Mouse (Mus musculus) left cerebral cortex, postnatal 4 days (tissue): ENCODE measurements at regions not wholly inside any gene's neighbourhood (a gene's known extent, or its start where the extent isn't known, plus 50 kb on each side); places are given as distances from the start of the nearest gene placed in this dataset.

Experiments used
- DNase-seq: peaks from one replicate; pipeline ENCODE4 v3.0.0-alpha.2; 2022
- intact Hi-C: fragments of 180-260 bp; cut with DNase I; formaldehyde crosslinking; loops from one replicate; pipeline ENCODE4 v1.15.1; 2025

- intact Hi-C loops, result no loop called here
- DNase-seq, result peak; percentile 55
Observed at GRCm38 (mm10) chr6:139391307-139391706, 110.5 kb downstream of the Rergl start.

GRCm38 (mm10) chr6:139350939-139351338 lies 150.8 kb downstream of the Rergl start:
- no peak for DNase-seq
- intact Hi-C loops, result no loop called here

- DNase-seq, result no peak
- intact Hi-C loops, result no loop called here
Observed at GRCm38 (mm10) chr6:139325226-139325625, 176.6 kb downstream of the Rergl start.

GRCm38 (mm10) chr6:139307651-139308050 lies 194.1 kb downstream of the Rergl start:
- intact Hi-C loops, result no loop called here
- DNase-seq, result peak; percentile 6

- intact Hi-C loops, result no loop called here
- DNase-seq, result no peak
Observed at GRCm38 (mm10) chr6:139304306-139304705, 197.5 kb downstream of the Rergl start.

GRCm38 (mm10) chr6:139295701-139296100 lies 206.1 kb downstream of the Rergl start:
- intact Hi-C loops, result no loop called here
- no peak for DNase-seq

- DNase-seq, result no peak
- intact Hi-C loops, result no loop called here
Observed at GRCm38 (mm10) chr6:139279093-139279492, 222.7 kb downstream of the Rergl start.

GRCm38 (mm10) chr6:139275512-139275911 lies 226.3 kb downstream of the Rergl start:
- intact Hi-C loops, result no loop called here
- no peak for DNase-seq

GRCm38 (mm10) chr6:139253704-139254103 lies 248.1 kb downstream of the Rergl start:
- intact Hi-C loops, result loop anchor here (5.0 kb wide), 1 partner anchor 826 kb away; no protein-coding TSS in a partner anchor
- no peak for DNase-seq

- DNase-seq, result peak; percentile 69
- intact Hi-C loops, result no loop called here
Observed at GRCm38 (mm10) chr6:139248920-139249547, 252.7 kb downstream of the Rergl start.

GRCm38 (mm10) chr6:139226127-139226526 lies 275.6 kb downstream of the Rergl start:
- intact Hi-C loops, result no loop called here
- no peak for DNase-seq

- no peak for DNase-seq
- intact Hi-C loops, result no loop called here
Observed at GRCm38 (mm10) chr6:139214488-139214887, 287.3 kb downstream of the Rergl start.

GRCm38 (mm10) chr6:139210256-139210655 lies 291.5 kb downstream of the Rergl start:
- intact Hi-C loops, result no loop called here
- DNase-seq, result no peak

- intact Hi-C loops, result loop anchor here (5.0 kb wide), 1 partner anchor 34 kb away; no protein-coding TSS in a partner anchor
- DNase-seq, result no peak
Observed at GRCm38 (mm10) chr6:139198601-139199000, 303.2 kb downstream of the Rergl start.

- intact Hi-C loops, result no loop called here
- DNase-seq, result no peak
Observed at GRCm38 (mm10) chr6:139186431-139186830, 315.3 kb downstream of the Rergl start.

- intact Hi-C loops, result no loop called here
- DNase-seq, result no peak
Observed at GRCm38 (mm10) chr6:139160352-139160751, 341.4 kb downstream of the Rergl start.

- DNase-seq, result no peak
- intact Hi-C loops, result no loop called here
Observed at GRCm38 (mm10) chr6:139159741-139160140, 342.0 kb downstream of the Rergl start.

GRCm38 (mm10) chr6:139154802-139155201 lies 347.0 kb downstream of the Rergl start:
- intact Hi-C loops, result no loop called here

GRCm38 (mm10) chr6:139135693-139136092 lies 366.1 kb downstream of the Rergl start:
- DNase-seq, result no peak
- intact Hi-C loops, result no loop called here

More at GRCm38 (mm10) chr6:139154802-139155201, 347.0 kb downstream of the Rergl start:
- DNase-seq, result no peak

GRCm38 (mm10) chr6:139132083-139132679 lies 369.6 kb downstream of the Rergl start:
- intact Hi-C loops, result no loop called here
- DNase-seq, result no peak

GRCm38 (mm10) chr6:139108263-139108662 lies 393.5 kb downstream of the Rergl start:
- DNase-seq, result no peak
- intact Hi-C loops, result no loop called here

- no peak for DNase-seq
- intact Hi-C loops, result no loop called here
Observed at GRCm38 (mm10) chr6:139103397-139103796, 398.4 kb downstream of the Rergl start.
